Mouse (Mus musculus) heart, postnatal 10 days (tissue): ENCODE measurements around the gene Btbd2. TPM values are rescaled to one million over a fixed set of nuclear protein-coding genes. Genes with fewer than 3 reads are reported as not detected.

ENCODE experiments used
- DNase-seq, 2 experiments: peaks; one replicate each; pipeline ENCODE4 v3.0.0; 2021
- intact Hi-C: fragments of 180-260 bp; cut with DNase I; formaldehyde crosslinking; loops from one replicate; pipeline ENCODE4 v1.15.1; 2025
- total RNA-seq, 2 experiments: library from RNA; stranded (reverse); gene quantifications; 2 replicates each; pipeline ENCODE4 v1.2.3; 2021

Gene Btbd2
- total RNA-seq = 10 to 100 TPM; 42.2 to 46.4 TPM

DNA sequence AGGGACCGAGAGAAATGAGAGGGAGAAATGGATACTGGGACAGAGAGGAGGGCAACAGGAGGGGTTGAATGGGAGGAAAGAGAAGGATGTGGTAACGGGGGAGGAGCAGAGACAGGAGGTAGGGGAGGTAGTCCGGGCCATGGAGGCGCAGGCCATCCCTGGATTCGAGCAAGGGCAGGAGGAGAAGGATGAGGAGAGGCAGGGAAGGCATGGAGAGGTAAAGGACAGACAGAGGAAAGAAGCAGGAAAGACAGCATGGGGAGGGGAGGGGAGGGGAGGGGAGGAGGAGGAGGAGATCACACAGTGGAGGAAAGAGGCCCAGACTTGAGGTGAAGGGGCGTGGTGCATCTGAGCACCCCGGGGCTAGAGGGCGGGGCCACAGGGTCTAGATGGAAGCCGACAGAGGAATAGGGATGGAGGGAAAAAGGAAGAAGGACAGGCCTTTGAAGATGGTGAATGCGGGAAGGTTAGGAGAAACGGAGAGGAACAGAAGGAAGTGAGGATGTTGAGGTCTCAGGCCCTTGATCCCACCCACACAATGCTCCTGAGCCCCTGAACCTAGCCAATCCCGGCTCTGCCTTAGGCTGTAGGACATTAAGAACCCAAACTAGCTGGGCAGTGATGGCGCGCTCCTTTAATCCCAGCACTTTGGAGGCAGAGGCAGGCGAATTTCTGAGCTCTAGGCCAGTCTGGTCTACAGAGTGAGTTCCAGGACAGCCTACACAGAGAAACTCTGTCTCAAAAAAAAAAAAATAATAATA is at the start of gene Btbd2:
Btbd2 (minus strand) TSS at position 209 of the 761 bp plus-strand sequence.
- DNase-seq = no peak
- intact Hi-C loops = no loop called here

DNA sequence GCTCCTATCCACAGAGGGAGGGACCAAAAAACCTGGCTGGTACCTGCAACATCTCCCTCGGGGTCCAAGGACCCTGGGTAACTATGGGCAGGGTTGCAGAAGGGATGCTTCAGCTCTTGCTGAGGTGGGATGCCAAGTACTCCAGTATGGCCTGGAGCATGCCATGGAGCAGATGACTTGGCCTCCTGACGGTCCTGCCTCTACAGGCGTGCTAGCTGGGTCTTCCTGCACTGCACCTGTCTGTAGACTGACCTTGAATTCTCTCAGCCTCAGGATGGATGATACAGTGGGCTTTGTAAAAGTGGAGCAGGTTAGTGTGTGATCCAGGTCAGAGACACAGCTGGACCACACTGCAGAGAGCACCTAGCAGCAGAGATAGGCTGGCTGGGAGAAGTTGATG is 48.6 kb upstream of the Btbd2 start:
- intact Hi-C loops = loop anchor here (10.0 kb wide), 1 partner anchor 271 kb away; the partner anchor contains the start of gene Tcf3
- DNase-seq = no peak

DNA sequence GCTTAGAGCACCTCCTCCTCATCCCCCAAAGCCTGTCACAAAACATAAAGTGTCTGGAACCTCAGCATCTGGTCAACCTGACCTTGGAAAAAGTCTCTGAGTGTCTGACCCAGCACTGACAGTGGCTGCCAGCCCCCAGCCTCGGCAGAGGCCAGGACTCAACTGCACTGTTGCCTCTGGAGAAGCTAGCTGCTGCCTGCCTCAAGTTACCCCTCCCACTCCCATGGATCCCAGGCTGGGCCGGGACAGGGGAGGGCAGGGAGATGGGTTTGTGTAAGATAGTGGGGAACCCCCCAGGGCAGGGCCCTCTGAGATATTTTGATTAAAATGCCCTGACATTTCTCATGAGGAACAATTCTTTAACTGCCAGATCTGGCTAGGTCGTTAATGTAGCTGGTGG is 48.2 kb upstream of the Btbd2 start:
- intact Hi-C loops = loop anchor here (10.0 kb wide), 1 partner anchor 270 kb away; the partner anchor contains the start of gene Tcf3
- DNase-seq = no peak

DNA sequence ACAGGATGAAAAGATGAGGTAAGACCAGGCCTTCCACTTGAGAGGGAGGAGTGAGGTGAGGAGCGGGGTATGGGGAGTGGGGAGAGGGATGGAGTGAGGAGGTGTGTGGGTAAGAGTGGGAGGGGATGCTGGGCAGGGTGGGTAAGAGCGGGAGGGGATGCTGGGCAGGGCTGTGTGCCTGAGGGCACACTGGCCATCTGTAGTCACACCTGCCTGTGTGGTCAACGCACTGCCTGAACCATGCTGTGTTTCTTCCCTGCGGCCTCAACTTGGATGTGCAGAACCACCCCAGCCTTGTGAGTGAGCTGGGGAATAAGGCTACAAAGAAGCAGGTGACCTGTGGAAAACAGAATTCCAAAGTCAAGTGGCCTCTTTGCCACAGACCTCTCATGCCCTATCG is 47.5 kb upstream of the Btbd2 start:
- intact Hi-C loops = loop anchor here (10.0 kb wide), 1 partner anchor 270 kb away; the partner anchor contains the start of gene Tcf3
- no peak for DNase-seq

DNA sequence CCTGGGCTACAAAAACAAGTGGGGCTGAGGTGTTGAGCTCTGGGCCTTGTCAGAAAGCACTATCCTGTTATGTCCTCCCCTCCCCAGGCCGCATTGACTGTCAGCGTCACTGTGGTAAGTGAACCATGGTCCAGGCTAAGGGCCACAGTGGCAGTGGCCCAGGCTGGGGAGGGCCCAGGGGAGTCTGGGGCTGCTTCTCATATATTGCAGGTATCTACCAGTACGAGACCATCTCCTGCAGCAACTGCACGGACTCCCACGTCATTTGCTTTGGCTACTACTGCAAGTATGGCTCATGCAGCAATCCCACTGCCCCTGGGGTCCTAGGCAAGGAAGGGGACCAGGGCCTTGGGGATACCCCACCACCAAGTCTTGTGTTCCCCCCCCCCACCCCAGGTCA is 46.8 kb upstream of the Btbd2 start:
- intact Hi-C loops = loop anchor here (10.0 kb wide), 1 partner anchor 269 kb away; the partner anchor contains the start of gene Tcf3
- DNase-seq = no peak

DNA sequence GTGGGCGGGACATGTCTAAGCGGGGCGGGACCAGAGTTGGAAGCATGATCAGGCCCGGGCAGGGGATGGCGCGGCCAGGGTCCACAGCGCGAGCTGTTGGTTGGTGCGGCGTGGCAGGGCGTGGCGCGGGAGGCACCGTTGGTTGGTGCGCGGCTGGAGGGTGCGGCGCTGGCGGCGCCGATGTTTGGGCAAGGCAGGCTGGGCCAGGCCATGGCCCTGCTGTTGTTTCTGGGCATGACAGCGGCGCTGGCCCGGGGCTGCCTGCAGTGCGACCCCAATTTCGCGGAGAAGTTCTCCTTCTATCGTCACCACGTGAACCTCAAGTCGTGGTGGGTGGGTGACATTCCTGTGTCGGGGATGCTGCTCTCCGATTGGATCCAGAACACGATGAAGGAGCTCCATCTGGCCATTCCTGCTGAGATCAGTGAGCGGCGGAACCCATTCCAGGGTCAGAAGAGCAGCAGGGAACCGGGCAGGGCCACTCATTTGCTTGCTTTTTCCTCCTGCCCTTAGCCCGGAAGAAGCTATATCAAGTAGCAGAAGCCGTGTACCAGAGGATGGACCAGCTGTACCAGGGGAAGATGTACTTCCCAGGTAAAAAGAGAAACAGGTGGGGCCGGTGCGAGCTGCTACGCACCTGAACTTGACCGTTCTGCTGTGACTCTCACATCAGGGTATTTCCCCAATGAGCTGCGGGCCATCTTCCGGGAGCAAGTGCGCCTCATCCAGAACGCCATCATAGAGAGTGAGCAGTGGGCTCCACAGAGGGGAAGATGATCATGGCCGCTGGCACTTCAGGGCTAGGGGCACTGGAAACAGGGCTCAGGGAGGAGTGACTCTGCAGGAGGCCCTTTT is 45.9 kb upstream of the Btbd2 start:
- peak; percentile 95 to 96 for DNase-seq
- intact Hi-C loops = loop anchor here (10.0 kb wide), 1 partner anchor 268 kb away; the partner anchor contains the start of gene Tcf3

DNA sequence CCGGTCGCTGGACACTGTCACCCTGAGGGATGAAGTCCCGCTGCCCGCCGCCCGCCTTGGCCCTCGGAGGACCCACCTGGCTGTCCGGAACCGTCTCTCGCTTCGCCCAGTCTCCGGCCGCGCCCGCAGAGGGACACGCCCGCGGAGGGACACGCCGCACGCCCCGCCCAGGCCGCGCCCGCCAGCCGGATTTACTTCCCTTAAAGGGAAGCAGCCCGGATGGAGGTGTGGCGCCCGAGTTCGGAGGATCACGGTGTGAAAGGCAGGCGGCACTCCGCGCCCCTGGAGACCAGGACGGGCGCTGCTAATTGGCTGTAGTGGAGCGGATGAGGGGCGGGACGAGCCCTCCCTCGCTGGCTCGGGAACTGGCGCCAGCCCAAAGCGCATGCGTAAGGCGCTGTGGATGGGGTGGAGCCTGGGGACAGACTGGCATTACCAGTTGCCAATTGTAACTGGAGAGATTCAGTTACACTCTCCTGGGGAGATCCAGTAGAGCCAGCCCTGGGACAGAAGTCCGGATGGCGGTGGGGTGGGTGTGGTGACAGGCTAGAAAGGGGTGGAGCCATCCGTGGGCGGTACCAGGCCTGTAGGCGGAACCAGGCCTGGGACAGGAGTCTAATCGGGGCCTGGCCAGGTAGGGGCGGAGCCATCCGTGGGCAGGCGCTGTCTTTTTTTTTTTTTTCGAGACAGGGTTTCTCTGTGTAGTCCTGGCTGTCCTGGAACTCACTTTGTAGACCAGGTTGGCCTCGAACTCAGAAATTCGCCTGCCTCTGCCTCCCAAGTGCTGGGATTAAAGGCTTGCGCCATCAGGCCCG is 45.1 kb upstream of the Btbd2 start, which contains the start of the genes Mob3a and Izumo4:
Mob3a (minus strand) TSS at position 257 of the 815 bp plus-strand sequence.
Izumo4 (plus strand) TSS at position 464 of the 815 bp plus-strand sequence.
- peak; percentile 99 for DNase-seq
- intact Hi-C loops = loop anchor here (10.0 kb wide), 1 partner anchor 267 kb away; the partner anchor contains the start of gene Tcf3

DNA sequence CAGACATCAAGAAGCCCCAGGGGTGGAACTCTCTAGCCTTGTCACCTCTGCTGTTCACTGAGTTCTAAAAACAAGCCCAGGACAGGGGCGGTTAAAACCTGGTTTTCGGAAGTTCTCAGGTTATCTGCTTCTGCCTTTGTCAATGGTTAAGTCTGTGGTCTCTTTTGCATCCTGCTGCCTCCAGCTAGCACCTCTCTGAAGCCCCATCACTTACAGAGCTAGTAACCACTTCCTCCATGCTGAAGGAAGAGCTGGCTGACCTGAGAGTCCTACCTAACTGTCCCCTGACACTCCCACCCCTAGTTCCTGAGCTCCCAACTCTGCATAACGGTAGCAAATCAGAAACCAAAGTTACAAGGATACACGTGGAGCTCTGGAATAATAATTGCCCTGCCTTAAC is 43.9 kb upstream of the Btbd2 start:
- intact Hi-C loops = loop anchor here (10.0 kb wide), 1 partner anchor 266 kb away; the partner anchor contains the start of gene Tcf3
- DNase-seq = no peak

DNA sequence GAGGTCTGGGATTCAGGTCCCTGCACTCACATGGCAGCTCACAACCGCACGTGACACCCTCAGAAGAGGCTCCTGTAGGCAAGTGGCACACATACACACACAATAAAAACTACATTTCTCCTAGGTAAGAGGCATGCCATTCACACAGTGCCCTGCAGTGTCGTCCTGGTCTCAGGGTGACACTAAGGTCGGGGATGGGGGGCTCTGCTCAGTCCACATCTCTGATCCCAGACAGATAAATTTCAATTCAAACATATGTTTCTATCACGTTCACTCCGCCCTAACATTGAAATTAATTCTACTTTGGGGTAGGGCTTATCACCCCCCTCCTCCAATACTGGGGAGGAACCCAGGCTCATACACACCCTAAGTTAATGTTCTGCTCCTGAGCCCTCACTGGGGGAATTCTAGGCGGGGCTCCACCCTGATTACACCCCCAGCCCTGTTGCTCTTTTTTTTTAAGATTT is 43.2 kb upstream of the Btbd2 start:
- intact Hi-C loops = loop anchor here (10.0 kb wide), 1 partner anchor 265 kb away; the partner anchor contains the start of gene Tcf3
- no peak for DNase-seq

DNA sequence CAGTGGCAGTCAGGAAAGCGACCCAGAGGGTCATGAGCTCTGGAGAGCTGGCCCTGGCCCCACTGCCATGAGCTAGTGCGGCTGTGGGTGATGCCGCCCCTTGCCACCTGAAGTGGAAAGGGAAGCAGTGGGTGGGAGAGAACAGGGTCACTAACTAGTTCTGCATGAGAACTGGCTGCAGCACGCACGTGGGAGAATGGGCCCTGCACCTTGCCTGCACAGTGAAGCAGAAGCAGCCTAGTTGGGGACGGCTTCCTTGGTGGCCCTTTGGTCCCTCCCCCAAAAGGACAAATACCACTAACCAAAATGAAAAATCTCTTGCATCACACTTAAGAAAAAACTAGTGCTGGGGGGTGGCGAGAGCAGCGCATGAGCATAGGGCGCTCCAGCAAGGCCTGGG is 41.7 kb upstream of the Btbd2 start:
- intact Hi-C loops = no loop called here
- DNase-seq = no peak

DNA sequence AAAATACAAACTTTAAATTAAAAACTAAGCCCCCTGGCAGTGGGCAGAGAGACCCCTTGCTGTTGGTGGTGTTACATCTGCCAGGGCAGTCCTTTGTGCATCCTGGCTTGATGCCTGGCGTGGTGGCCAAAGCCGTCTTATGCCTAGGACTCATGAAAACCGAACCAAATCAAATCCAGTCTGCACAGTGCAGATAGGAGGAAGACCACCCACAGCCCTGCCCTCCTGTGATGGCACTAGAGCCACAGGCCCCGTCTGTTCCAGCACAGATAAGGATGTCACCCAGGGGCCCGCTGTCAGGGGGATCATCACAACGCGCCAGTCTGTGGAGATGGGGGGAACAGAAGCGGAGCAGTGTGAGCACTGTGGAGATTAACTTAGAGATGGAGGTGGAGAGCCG is 40.9 kb upstream of the Btbd2 start:
- intact Hi-C loops = no loop called here
- no peak for DNase-seq

DNA sequence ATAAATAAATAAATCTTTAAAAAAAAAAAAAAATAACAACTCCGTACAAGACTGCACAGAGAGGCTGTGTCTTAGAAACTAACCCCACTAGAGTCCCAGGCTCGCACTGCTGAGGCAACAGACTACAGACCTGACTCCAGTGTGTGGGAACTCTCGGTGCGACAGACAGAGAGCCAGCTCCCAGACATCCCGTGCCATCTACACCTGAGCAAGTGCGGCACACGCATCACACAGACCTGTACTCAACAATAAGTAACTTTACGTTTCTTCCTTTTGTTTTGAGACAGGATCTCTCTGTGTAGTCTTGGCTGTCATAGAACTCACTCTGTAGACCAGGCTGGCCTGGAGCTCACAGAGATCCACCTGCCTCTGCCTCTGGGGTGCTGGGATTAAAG is 40.5 kb upstream of the Btbd2 start:
- intact Hi-C loops = no loop called here
- no peak for DNase-seq

DNA sequence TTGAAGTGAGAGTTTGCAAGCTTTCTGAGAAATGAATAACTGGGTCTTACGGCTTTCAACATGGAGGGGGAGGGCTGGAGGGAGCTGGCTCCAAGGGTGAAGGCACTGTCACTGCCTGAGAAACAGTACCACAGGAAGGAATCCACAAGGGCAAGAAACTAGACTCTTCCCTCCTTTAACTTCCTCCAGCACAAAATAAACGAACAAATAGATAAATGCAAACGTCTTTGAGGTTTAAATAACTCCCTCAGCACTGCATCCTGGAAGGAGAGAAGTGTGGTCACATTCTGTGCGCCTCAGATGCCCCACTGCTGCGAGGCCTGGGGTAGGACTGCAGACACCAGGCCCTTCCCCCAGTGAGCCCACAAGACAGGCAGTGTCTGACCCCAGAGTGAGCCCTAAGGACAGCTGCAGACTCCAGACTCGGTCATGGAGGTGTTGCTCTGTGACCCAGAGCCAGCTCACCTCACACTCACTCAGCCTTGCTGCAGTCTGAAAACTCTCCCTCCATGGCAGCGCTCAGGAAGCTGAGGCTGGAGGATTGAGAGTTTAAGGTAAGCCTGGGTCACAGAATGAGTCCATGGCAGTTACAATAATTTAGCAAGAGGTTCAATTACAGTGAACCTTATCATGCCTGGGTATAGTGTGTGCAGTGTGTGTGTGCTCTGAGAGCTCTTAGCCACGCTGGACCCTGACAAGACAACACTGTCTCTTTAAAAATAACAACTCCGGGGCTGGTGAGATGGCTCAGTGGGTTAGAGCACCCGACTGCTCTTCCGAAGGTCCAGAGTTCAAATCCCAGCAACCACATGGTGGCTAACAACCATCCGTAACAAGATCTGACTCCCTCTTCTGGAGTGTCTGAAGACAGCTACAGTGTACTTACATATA is 39.9 kb upstream of the Btbd2 start:
- no peak for DNase-seq
- intact Hi-C loops = no loop called here

DNA sequence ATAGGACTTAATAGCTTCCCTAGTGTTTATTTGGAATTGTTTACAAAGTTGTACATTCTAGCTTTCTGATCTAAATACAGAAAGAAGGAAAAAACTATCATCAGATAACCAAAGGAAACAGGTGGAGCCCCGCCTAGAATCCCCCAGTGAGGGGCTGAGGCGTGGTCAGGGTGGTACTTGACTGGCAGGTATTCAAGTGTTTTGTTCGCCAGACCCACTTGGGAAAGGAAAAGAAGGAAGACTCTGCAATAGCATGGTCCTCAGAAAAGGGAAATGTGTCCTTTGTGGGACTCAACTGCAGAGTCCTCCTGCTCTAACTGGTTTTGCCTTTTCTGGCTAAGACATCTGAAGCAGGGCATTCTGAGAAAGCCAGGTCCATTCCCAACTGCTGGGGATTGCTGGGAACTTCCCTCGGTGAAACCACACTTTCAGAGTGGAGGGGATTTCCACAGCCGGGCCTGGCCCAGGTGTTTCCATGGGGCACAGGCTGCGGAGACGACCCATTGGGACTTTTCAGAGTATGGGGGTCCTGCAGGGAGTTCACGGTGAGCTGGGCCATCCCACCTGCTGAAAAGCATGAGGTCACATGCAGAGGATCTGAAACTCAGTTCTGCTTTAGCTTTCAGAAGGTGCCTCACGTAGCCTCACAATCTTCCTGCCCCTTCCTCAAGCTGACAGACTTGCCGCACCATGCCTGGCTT is 39.1 kb upstream of the Btbd2 start:
- intact Hi-C loops = no loop called here
- no peak for DNase-seq

DNA sequence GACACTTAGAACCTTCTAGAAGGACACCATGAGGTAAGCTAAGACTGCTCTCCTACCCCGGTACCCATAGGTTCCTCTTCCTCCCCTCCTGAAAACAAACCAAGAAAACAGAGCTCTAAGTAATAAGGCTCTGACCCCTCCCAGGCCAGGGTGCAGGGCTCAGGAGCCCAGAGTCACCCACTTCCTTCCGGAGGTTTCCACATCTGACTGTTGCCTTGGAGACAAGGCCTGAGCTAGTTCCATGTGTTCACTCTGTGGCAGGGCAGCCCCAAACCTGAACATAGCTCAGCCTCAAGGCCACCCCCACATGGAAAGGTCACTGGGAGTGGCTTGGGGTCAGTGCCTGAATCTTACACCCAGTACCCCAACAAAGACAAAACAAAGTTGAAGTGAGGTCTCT is 38.3 kb upstream of the Btbd2 start:
- peak; percentile 59 for DNase-seq
- intact Hi-C loops = no loop called here

DNA sequence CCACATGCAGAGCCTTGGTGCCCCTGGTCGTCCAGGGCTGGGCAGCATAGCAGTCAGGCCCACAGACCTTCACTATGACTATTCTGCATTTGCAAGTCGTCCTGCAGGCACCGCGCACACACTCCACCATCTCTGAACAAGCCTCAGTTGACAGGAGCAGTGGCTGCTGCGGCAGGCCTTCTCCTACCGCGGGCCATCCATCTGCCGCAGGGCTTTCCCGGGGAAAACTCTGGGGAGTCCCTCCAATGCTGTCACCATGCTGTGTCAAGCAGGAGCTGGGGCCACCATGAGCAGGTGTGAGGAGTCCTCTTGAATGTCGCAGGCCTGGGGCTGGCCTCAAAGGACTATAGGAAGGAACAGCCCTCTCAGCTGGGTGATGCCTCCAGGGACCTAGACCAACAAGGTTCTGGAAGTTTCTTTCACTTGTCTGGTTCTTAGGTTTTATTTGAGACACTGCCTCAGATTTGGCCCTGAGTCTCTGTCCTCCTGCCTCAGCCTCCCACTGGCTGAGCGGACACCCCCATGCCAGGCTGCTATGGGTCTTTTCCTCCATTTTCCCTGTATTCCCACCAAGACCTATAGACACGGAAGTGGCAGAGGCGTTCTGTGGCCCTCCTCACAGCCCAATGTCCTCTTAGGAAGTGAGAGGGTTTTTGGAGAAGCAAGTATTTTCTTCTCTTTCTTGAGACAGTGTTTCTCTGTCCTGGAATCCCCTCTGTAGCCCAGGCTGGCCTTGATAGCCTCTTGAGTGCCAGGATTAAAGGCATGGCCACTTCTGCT is 37.5 kb upstream of the Btbd2 start:
- intact Hi-C loops = no loop called here

DNA sequence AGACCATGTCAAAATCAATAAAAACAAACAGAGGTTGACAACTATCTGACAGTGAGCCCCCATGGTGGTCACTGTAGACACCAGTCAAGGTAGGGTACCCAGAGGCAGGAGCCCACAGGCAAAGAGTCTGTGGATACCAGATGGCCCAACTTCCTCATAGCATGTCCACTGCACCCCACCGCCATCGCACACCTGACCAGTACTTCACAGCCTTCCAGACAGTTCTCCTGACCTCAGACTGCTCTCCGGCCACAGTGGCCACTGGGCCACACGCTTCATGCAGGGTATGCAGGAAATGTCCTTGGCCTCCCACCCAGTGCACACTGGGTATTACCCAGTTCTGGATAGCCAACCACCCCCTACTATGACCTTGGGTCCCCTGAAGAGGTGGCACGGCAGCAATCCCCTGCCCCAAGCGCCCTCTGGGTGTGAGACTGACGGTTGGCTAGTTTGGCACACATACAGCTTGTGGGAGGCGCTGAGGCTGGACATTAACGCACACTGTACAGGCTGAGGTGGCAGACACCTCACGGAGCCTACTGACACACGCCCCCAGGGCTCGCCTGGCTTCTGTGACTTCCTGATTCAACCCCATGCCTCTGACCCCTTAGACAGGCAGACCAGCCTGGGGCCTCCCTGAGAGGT is 36.7 kb upstream of the Btbd2 start:
- intact Hi-C loops = no loop called here
- no peak for DNase-seq

More for the DNA sequence above, 37.5 kb upstream of the Btbd2 start:
- no peak for DNase-seq
